Mouse (Mus musculus) spleen, adult 2 months (tissue): ENCODE measurements around the gene Tmem132d.

Experiments used
- CTCF ChIP-seq: fragments of 200-500 bp; IDR thresholded peaks from 2 replicates; pipeline ENCODE4 v1.5.1; 2011; ENCODE audit warnings: mild to moderate bottlenecking, inconsistent platforms; ENCODE audit not compliant: insufficient read depth, insufficient read length, insufficient replicate concordance; ENCODE audit errors: extremely low read depth
- POLR2A ChIP-seq: fragments of 200-500 bp; IDR thresholded peaks from 2 replicates; pipeline ENCODE4 v1.6.1; 2011; ENCODE audit warnings: low read depth, low read length, inconsistent platforms

- TF ChIP-seq POLR2A (no peak), CTCF (no peak)
Measured at GRCm38 (mm10) chr5:127895176-127895575, 537.7 kb downstream of the Tmem132d start.
